Mouse (Mus musculus): ENCODE data around the gene Col13a1. TPM values are rescaled to one million over a fixed set of nuclear protein-coding genes. Genes with fewer than 3 reads are reported as not detected.

Gene Col13a1
- total RNA-seq, 2 experiments from 2014 or later = not detected

DNA sequence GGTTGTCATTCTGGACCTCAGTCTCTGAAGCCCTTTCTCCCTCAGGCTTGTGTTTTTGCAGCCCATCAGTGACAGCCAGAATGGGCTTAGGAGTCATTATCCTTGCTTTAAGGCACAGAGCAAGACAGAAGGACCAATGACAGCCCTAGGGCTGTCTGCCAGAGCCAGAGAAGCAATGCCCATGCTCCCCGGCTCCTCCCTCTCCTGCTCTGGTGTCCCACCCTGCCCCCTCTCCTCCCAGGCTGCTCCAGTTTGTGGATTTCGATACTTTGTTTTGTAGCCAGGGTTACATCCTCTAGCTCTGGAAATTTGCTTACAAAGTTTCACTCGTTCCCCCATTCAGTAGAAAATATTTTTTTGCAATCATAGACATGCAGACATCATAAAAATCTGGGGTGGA, 69.9 kb downstream of the Col13a1 start:
- ATAC-seq (replicated peaks; ENCODE audit: poor library complexity) = no peak

DNA sequence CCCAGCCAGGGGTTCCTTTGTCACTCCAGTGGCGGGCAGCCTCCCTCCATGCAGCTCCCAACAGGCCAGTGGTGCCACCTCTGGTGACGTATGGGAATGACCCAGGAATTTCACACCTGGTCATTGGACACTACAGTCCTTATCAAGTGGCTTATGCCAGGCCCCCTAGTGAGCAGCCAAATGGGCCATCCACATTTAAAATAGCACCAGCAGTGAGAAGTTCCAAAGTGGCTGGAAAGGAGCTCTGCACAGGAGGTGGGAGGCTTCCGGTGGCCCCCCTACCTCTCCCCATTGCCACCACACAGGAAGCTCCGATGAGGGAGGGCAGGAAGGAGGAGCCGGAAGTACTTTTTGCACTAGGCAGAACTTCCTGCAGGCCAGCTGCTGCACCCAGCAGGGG, 72.7 kb downstream of the Col13a1 start:
- ATAC-seq (replicated peaks; ENCODE audit: poor library complexity) = peak; percentile 54; the same call in 1 of the 2 replicates

DNA sequence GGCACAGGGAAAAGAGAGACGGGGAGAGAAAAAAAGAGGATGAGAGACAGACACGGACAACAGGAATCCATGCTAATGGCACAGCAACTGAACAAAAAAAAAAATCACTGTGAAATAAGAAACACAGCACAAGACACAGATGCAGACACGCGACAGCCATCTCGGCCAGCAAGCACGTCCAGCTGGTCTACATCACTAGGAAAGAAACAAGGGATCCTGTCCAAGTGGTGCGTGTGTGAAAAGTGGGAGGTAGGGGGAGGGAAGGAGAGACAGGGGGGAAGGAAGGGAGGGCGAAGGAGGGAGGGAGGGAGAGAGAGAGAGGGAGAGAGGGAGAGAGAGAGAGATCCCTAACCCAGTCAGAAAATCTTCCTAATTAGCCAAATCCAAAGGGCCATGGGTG, 73.6 kb downstream of the Col13a1 start:
- ATAC-seq (replicated peaks; ENCODE audit: poor library complexity) = no peak

DNA sequence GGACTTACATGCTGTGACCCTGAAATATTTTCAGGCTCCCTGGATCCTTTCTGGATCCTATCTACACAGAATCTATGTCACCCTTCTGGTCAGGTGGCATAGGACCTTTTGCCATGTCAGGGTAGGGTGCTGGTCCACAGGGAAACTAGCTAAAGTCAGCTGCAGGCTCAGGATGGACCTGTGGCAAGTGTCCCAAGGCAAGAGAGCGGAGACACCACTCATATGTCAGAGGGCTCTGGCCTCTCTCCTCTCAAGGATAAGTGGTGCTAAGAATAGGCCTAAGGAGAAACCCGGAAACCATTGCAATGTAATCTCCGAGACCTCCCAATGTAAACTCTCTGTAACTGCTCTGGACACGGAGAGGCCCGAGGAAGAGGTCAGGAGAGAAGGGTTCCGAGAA, 80.8 kb downstream of the Col13a1 start:
- ATAC-seq (replicated peaks; ENCODE audit: poor library complexity) = no peak

DNA sequence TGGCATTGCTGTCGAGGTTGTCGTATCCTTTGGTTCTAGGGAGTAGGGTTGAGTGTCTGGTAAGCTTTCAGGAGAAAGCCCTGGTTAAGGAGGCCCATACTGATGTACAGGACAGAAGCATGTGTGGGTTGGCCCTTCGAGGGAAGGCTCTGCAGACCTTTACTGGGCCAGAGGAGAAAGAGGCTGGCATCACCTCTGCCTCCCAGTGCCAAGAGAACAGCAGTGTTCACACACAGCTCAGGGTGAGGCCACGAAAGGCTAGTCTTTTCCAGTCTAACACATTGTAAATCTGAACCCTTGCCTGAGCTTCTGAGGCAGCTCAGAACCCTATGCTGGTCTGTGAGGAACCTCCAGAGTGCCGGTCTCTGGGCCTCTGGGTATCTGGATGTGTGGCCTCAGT, 84.3 kb downstream of the Col13a1 start:
- ATAC-seq (replicated peaks; ENCODE audit: poor library complexity) = no peak

DNA sequence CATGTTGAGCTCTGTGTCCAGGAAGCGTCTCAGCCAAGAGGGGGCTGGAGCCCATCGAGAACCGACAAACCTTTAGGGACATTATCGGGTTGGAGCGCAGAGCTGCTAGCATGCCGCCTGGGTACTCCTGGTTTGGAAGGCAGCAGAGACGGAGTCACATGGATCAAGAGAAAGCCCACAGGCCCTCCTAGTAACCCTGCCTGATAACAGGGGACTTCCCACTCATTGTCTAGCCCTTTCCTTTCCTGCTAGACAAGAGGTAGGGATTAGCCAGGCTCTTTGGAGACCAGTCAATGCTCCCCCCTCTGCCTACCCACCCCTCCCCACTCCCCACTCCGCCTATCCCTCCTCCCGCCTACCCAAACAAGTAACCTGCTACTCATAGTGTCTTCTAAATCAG, 87.8 kb downstream of the Col13a1 start:
- no peak for ATAC-seq (replicated peaks; ENCODE audit: poor library complexity)

DNA sequence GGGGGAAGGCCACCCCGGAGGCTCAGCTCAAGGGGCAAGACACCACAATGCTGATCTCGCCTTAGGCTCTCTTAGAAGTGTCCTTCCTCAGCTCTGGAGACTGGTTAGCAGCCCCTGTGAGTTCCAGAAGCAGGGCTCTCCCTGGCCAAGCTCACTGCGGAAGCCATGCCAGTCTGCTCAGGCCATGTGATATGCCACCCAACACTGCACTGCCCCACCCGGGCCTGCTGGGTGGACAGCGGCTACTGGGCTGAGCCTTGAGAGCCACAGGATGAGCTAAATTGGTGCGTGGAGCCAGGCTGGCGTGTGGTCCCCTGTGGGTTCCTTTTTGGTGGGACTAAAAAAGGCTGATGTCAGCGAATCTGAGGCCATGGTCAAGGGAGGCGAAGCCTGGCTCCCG, 88.6 kb downstream of the Col13a1 start:
- no peak for ATAC-seq (replicated peaks; ENCODE audit: poor library complexity)

DNA sequence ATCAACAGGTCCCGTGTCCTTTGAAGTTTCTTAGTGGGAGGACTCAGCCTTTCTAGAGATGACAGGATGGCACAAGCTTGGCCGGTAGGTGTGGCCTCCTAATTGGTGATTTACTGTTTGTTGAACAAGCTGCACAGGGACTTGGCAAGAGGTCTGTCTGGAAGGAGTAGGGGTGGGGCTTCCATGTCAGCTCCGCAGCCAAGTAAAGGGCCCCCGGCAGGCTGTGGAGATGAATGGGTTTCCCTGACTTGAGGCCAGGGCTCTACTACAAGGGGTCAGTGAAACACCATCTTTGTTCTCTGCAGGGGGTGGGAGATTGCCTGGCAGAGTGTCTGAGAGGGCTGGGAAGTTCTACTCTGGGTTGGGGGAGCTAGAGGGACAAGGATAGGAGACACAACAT, 99.5 kb downstream of the Col13a1 start:
- no peak for ATAC-seq (replicated peaks; ENCODE audit: poor library complexity)

DNA sequence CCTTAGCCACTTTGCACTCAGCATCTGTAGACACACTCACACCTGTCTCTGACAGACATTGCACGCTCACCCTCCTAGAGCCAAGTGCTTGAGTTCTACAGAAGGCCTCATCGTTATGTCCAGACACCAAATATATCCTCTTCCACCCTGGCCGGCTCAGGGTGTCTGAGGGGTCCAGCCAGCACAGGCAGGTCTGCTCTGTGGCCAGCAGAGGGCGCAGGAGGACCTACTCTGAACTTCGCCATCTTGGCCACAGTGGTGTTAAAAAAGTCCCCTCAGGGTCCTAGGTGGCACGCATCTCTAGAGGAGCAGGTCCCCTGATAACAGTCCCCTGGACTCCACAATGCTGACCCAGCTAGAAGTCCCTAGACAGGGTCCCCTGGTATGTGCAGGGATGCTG, 101.1 kb downstream of the Col13a1 start:
- peak; percentile 86 for ATAC-seq (replicated peaks; ENCODE audit: poor library complexity)

DNA sequence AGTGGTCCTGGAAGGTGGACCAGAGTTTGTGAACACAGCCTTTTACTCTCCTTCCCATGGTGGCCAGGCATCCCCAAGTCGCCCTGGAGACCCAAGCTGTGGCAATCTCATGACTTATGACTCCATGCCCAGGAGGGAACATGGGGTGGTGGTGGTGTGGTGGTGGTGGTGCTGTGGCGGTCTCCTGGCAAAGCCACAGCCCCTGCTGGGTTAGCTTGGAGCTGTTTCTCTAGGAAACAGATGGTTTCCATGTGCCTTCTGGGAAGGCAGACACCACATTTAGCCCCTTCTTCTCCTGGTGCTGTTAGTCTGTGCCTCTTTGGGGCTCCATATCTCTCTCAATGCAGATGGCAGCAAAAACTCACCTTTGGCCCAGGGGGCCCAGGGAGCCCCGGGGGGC, 109.1 kb downstream of the Col13a1 start:
- ATAC-seq (replicated peaks; ENCODE audit: poor library complexity) = no peak

DNA sequence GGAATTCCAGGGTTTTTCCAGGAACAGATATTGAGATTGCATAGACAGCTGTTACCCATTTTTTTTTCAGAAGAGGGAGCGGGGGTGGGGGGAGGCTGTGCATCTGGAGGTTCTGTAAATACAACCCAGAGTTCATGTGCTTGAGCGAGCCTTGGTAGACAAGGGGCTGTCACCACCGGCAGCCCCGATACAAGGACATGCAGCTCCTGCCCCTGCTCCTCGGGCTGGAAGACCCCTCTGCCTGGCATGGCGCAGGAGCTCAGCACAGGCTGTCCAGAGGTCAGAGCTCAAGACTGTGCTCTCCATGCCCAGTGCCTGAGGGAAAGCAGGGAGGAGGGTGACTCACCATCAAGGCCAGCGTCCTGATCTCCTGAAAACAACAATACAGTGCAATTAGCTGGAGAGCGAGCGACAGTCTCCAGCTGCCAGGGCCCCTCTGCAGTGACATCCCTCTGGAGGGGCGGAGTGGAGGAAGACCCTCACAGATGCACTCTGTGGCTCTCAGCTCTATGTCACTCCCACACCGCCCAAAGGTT, 112.8 kb downstream of the Col13a1 start:
- ATAC-seq (replicated peaks; ENCODE audit: poor library complexity) = no peak

DNA sequence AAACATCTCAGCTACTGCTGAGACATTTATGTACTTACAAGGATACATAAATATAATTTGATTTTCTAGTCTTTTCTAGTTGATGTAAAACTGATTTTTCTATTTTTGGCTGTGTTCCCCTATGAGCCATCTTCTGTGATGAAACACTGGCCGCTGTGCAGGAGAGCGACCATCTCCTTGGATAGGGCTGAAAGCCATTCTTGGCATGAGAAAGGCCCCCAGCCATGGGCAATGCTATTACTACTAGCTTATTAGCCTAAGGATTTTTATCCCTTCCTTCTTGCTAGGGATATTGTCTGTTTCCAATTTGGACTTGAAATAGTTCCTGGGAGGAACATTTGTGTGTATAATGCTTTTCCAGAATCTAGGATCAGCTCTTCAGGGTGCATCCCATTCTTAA, 119.5 kb downstream of the Col13a1 start:
- no peak for ATAC-seq (replicated peaks; ENCODE audit: poor library complexity)

DNA sequence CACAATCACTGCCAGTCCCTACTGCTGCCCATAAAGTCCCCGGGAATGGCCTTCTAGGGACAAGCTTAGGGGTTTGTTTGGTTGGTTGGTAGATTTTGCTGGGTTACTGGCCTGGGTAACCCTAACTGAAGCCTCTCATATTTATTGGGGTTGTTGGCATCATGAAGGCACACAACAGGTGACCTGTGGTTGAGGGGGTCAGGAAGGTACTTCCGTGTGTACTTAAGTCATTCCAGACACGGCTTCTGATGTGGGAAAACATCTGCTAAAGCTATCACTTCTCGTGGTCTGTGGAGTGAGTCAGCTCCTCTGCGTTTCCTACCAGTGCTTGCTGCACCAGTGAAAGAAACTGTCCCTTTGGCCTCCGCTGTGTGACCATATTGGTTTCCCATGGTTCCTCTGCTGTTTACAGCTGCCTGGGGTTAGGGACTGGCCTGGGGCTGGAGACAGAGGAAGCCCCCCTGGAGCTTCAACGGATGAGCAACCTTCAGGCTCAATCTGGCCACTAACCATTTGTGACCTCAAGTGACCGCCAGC, 123.7 kb downstream of the Col13a1 start:
- peak; percentile 48; the same call in 1 of the 2 replicates for ATAC-seq (replicated peaks; ENCODE audit: poor library complexity)

DNA sequence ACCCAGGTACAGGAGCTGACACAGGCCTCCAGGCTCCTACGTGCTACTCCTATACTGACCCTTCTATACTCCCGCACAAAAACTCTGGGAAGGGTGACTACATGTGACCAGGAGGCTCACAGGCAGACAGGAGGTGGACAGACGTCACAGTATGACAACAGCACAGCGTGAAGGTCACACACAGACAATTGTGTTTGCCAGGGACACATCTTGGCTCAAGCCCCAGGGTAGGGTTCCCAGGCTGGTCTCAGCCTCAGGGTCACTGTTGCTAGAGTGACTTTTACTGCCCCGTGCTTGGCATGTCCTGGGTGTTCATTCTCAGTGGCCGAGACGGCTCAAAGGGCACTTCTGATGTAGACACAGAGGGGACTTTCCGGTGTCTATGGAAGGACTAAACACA, 126.1 kb downstream of the Col13a1 start:
- ATAC-seq (replicated peaks; ENCODE audit: poor library complexity) = no peak

DNA sequence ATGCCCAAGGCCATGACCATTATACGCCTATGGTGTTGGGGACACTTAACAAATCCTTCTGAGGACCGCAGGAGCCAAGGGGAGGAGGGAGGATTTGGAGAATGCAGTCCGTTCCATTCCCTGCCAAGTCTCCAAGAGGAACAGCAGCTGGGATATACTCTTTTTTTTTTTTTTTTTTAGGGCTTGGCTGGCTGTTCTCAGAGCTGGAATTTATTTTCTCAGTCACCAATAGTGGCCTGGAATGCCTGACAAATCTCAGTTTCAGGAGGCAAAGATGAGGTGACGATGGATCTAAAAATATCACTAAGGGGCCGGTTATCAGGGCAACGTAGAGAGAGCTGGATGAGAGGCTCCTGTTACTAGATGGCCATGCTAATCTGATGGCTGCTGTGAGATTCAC, 130.4 kb downstream of the Col13a1 start:
- ATAC-seq (replicated peaks; ENCODE audit: poor library complexity) = no peak

DNA sequence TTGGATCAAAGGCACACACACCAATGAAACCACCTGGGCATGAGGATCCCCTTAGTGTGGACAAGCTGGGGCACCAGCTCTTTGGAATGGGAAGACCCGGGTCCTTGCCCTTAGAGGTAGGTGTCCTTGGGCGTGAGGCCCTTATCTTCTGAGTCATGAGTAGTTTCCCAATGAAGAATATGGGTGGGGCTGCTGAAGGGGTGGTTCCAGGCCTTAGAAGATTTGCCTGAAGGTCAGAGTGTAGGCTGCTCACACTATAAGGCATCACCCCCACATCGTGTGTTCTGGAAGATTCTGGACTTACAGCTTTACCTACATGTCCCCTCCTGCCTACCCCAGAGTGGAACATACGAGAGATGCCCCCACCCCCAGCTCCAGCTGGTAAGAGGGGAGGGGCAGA, 133.4 kb downstream of the Col13a1 start:
- no peak for ATAC-seq (replicated peaks; ENCODE audit: poor library complexity)

DNA sequence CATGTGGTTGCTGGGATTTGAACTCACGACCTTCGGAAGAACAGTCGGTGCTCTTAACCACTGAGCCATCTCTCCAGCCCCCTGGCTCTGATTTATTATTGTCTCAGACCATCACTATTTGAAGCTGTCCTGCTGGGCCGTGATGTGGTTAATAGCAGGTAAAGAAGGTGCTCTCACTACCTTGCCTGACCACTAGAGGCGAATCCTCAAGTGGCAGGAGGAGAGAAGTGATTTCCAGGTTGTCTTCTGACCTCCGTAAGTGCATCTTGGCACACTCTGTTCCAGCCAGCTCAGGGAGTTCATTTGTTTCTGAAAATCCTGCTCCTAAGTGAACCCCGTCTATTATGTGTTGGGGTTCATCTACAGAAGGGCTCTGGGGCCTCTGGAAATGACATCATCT, 134.4 kb downstream of the Col13a1 start:
- no peak for ATAC-seq (replicated peaks; ENCODE audit: poor library complexity)

DNA sequence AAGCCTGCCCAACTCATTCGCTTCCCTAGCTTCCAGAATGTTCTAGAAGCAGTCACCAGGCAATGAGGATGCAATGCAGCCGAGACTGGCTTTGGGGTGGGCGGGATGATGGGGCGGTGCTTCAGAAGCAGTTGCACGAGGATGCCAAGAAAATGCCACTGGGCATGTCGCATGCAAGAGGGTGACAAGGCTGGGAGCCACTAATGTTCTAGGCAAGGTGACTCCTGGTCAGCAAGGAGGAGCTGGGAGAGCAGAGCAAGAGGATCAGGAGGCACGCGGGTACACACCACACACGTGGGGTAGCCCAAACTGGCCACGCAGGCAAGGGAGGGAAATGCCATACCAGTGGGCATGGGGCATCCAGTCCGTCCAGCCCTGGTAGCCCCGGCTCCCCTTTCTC, 136.6 kb downstream of the Col13a1 start:
- ATAC-seq (replicated peaks; ENCODE audit: poor library complexity) = no peak

DNA sequence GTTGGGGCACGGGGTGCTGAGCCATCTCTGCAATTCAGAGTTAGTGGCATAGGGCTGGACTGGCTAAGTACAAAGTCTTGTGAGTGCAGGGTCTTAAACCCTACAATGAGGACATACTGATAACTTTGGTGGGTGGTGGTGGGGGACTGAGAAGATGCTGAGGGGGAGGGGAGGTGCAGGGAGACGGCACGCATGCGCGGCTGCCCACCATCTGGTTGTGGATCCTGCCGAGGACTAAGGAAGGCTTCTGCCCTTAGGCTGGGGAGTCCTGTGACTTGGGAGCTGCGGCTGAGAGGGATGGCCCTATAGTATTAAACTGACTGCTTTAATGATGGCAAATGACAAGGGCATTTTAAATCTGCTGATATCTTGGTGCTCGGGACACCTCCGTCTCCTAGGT, 139.6 kb downstream of the Col13a1 start:
- no peak for ATAC-seq (replicated peaks; ENCODE audit: poor library complexity)

DNA sequence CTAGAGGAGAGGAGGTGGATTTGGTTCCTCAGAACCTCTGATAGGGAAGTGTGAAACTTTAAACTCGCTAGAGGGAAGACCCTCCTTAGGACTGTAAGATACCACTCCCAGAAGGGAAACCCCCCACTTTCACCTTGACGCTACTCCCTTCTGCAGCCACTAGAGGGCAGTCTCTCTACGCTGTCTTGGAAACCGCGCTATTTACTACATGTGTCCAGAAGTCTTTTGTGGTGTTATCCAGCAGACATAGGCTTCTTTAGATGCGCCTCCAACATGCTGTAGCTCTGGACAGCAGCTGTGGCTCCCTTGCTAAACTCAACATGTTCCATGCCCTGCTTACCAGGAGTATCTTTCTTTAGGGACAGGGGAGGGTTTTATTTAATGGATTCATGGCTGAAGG, 140.1 kb downstream of the Col13a1 start:
- ATAC-seq (replicated peaks; ENCODE audit: poor library complexity) = peak; percentile 73

DNA sequence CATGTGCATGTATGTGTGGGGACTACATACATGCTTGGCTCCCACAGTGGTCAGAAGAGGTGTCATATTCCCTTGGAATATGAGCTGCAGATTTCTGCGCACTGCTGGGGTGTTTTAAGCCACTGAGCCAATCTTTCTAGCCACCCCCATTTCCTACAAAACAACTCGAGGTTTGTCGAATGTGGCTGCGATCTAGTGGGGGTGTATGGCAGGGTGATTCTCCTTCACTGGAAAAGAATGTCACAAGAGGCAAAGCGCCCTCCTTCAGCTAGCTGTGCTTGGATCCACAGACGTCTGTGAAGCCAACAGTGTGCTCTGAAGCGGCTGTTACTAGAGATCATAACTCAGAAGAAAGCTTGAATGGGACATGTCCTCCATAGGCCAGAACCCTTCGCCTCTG, 141.6 kb downstream of the Col13a1 start:
- no peak for ATAC-seq (replicated peaks; ENCODE audit: poor library complexity)

DNA sequence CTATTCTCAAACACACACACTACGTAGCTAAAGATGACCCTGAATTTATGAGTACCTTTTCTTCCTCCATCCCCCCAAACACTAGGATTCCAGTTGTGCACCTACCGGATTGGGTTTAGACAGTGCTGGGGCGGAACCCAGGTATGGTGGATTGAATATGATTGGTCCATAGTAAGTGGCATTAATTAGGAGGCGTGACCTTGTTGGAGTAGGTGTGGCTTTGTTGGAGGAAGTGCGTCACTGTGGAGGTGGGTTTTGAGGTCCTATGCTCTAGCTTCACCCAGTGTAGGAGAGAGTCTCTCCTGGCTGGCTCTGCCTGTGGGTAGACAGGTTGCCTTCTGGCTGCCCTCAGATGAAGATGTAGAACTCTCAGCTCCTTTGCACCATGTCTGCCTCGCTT, 144.6 kb downstream of the Col13a1 start:
- no peak for ATAC-seq (replicated peaks; ENCODE audit: poor library complexity)

DNA sequence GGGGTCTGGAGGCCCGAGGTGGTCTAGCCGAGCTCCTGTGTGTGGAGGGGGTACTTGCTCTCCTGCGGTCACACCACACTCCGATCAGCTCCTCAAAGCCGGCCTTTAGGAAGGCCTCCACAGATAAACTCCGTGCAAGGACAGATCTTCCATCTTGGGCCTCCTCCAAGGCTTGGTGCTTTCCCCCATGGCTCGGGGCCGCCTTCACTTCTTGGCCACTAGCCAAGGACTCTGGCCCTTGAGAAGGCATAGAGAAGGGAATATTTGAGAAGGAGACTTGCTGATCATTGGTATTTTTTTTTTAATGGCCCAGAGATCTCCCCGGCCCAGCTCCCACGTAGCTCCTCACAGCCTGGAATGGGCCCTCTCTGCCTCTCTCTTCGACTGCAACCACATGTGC, 146.2 kb downstream of the Col13a1 start:
- ATAC-seq (replicated peaks; ENCODE audit: poor library complexity) = no peak

DNA sequence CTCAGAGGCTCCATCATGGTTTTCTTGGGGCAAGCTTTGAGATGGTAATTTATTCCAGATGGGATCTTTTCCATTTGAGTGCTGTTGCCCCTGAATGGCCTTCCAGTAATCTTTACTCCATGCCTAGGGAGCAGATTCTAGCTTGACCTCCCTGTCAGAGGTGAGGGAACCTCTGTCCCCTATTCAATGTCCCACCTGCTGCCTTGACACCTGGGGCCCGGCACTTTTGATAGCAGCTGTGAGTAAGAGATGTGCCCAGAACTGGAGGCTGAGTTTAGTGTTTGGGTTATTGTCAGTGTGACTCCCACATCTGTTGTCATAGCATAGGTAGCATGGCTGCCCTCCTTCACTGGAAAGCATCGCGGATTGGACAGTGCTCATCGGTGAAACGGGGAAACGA, 147.2 kb downstream of the Col13a1 start:
- no peak for ATAC-seq (replicated peaks; ENCODE audit: poor library complexity)
